Mouse (Mus musculus) forebrain, embryonic 15.5 days (tissue): ENCODE results near the gene Gm10638. TPM values are rescaled to one million over a fixed set of nuclear protein-coding genes. Genes with fewer than 3 reads are reported as not detected.

Experiments
- ATAC-seq: fragments of 200-750 bp; cut with Nextera tagmentation; replicated peaks from 2 replicates; pipeline ENCODE4 v1.8.0; 2017; ENCODE audit warnings: mild to moderate bottlenecking, moderate TSS enrichment, moderate library complexity
- H3K27ac ChIP-seq: fragments of 300-500 bp; sonication (generic); replicated peaks from 2 replicates; pipeline ENCODE4 v1.5.1; 2015; ENCODE audit warnings: mild to moderate bottlenecking, inconsistent platforms
- H3K27me3 ChIP-seq: fragments of 300-500 bp; sonication (generic); 2 replicates; pipeline ENCODE4 v1.6.1; 2015; ENCODE audit warnings: inconsistent platforms
- H3K36me3 ChIP-seq: fragments of 300-500 bp; sonication (generic); 2 replicates; pipeline ENCODE4 v1.6.1; 2015; ENCODE audit warnings: mild to moderate bottlenecking, inconsistent platforms
- H3K4me1 ChIP-seq: fragments of 300-500 bp; sonication (generic); 2 replicates; pipeline ENCODE4 v1.6.1; 2015; ENCODE audit warnings: inconsistent platforms
- H3K4me2 ChIP-seq: fragments of 300-500 bp; sonication (generic); replicated peaks from 2 replicates; pipeline ENCODE4 v1.6.1; 2015; ENCODE audit warnings: mild to moderate bottlenecking, inconsistent platforms
- H3K4me3 ChIP-seq: fragments of 300-500 bp; sonication (generic); 2 replicates; pipeline ENCODE4 v1.5.1; 2015; ENCODE audit warnings: mild to moderate bottlenecking, inconsistent platforms
- H3K9ac ChIP-seq: fragments of 300-500 bp; sonication (generic); replicated peaks from 2 replicates; pipeline ENCODE4 v1.6.1; 2015; ENCODE audit warnings: mild to moderate bottlenecking, inconsistent platforms
- H3K9me3 ChIP-seq: fragments of 300-500 bp; sonication (generic); 2 replicates; pipeline ENCODE4 v1.6.1; 2016; ENCODE audit warnings: inconsistent platforms
- WGBS: fragments of 180-500 bp; shearing (Covaris S2); methylation state at CpG from one replicate; pipeline ENCODE4 v1.1.7; 2015; ENCODE audit warnings: mixed read lengths; 5-methylcytosine and 5-hydroxymethylcytosine counted together
- polyA plus RNA-seq: library from polyadenylated mRNA; unstranded; fragments of >200 nt; fragmentation: Nextera tagmentation; extraction: Ambion mirVana; gene quantifications from 2 replicates; pipeline ENCODE4 v1.2.1, GENCODE M21; 2015

Gene Gm10638
- polyA plus RNA-seq, 1 experiment from 2014 or later = 12.0 TPM

- Histone ChIP-seq H3K9me3 (no peaks in the 10 kb centered on the region), H3K4me2 (no peak overlapping the region), H3K9ac (no peak overlapping the region), H3K36me3 (peaks cover 15% of the 10 kb centered on the region; the same call in 1 of the 2 replicates), H3K4me1 (peaks cover 10% of the 10 kb centered on the region), H3K27ac (no peak overlapping the region), H3K27me3 (no peaks in the 10 kb centered on the region), H3K4me3 (no peak overlapping the region)
- ATAC-seq = no peak
- 90% methylated on average over 1 of the region's 1 CpGs for WGBS
These were observed 26.1 kb upstream of the Gm10638 start for GRCm38 (mm10) chr8:86719368-86719767.

- WGBS = 95% methylated on average over 6 of the region's 6 CpGs
- Histone ChIP-seq H3K36me3 (peaks cover 17% of the 10 kb centered on the region; the same call in 1 of the 2 replicates), H3K4me3 (no peak overlapping the region), H3K27ac (no peak overlapping the region), H3K27me3 (no peaks in the 10 kb centered on the region), H3K9me3 (no peaks in the 10 kb centered on the region), H3K4me1 (peaks cover 2% of the 10 kb centered on the region; the same call in 1 of the 2 replicates), H3K4me2 (no peak overlapping the region), H3K9ac (no peak overlapping the region)
- ATAC-seq = no peak; the same call in 1 of the 2 replicates
These were observed 24.6 kb upstream of the Gm10638 start for GRCm38 (mm10) chr8:86720756-86721459.

GRCm38 (mm10) chr8:86721490-86721889 is 24.0 kb upstream of the Gm10638 start:
- no peaks in the 10 kb centered on the region for H3K4me1 ChIP-seq
- 72% methylated on average over 2 of the region's 2 CpGs for WGBS
- no peaks in the 10 kb centered on the region for H3K9me3 ChIP-seq
- no peak overlapping the region for H3K4me2 ChIP-seq
- peaks cover 17% of the 10 kb centered on the region; the same call in 1 of the 2 replicates for H3K36me3 ChIP-seq
- no peaks in the 10 kb centered on the region for H3K27me3 ChIP-seq
- no peak for ATAC-seq
- H3K27ac ChIP-seq = no peak overlapping the region
- no peak overlapping the region for H3K4me3 ChIP-seq
- H3K9ac ChIP-seq = no peak overlapping the region

GRCm38 (mm10) chr8:86726959-86727358 is 18.5 kb upstream of the Gm10638 start:
- Histone ChIP-seq H3K4me1 (peaks cover 25% of the 10 kb centered on the region), H3K27ac (no peak overlapping the region), H3K27me3 (no peaks in the 10 kb centered on the region), H3K4me2 (no peak overlapping the region), H3K9ac (no peak overlapping the region), H3K36me3 (peaks cover 13% of the 10 kb centered on the region; the same call in 1 of the 2 replicates), H3K9me3 (no peaks in the 10 kb centered on the region), H3K4me3 (no peak overlapping the region)
- no peak for ATAC-seq
- WGBS = 61% methylated on average over 6 of the region's 6 CpGs

- ATAC-seq = no peak
- no peaks in the 10 kb centered on the region for H3K9me3 ChIP-seq
- H3K9ac ChIP-seq = no peak overlapping the region
- peaks cover 27% of the 10 kb centered on the region for H3K4me1 ChIP-seq
- peaks cover 4% of the 10 kb centered on the region; the same call in 1 of the 2 replicates for H3K36me3 ChIP-seq
- H3K4me3 ChIP-seq = no peak overlapping the region
- no peaks in the 10 kb centered on the region for H3K27me3 ChIP-seq
- 68% methylated on average over 19 of the region's 19 CpGs for WGBS
- H3K4me2 ChIP-seq = no peak overlapping the region
- no peak overlapping the region for H3K27ac ChIP-seq
These were observed 17.1 kb upstream of the Gm10638 start for GRCm38 (mm10) chr8:86728224-86728950.

GRCm38 (mm10) chr8:86730303-86730702 is 15.2 kb upstream of the Gm10638 start:
- no peak for ATAC-seq
- WGBS = 43% methylated on average over 3 of the region's 3 CpGs

GRCm38 (mm10) chr8:86730860-86731259 is 14.6 kb upstream of the Gm10638 start:
- no peak overlapping the region for H3K9ac ChIP-seq
- no peaks in the 10 kb centered on the region for H3K36me3 ChIP-seq
- no peak overlapping the region for H3K4me2 ChIP-seq
- no peaks in the 10 kb centered on the region for H3K9me3 ChIP-seq
- WGBS = 88% methylated on average over 1 of the region's 1 CpGs
- H3K27ac ChIP-seq = peak overlapping the region; percentile 41
- H3K4me3 ChIP-seq = no peak overlapping the region
- peaks cover 49% of the 10 kb centered on the region for H3K4me1 ChIP-seq
- ATAC-seq = no peak
- no peaks in the 10 kb centered on the region for H3K27me3 ChIP-seq

More at GRCm38 (mm10) chr8:86730303-86730702, 15.2 kb upstream of the Gm10638 start:
- H3K9me3 ChIP-seq = no peaks in the 10 kb centered on the region
- H3K4me2 ChIP-seq = no peak overlapping the region
- no peaks in the 10 kb centered on the region for H3K27me3 ChIP-seq
- peak overlapping the region; percentile 41; the same call in 1 of the 2 replicates for H3K27ac ChIP-seq
- H3K9ac ChIP-seq = no peak overlapping the region
- H3K4me3 ChIP-seq = no peak overlapping the region
- peaks cover 44% of the 10 kb centered on the region for H3K4me1 ChIP-seq
- 0 out of 2 replicates have a peak, but pooled peaks cover under 1% of the 10 kb centered on the region for H3K36me3 ChIP-seq

GRCm38 (mm10) chr8:86734171-86734570 is 11.3 kb upstream of the Gm10638 start:
- ATAC-seq = no peak
- H3K27ac ChIP-seq = 0 out of 2 replicates have a peak overlapping the region, but pooled peaks have one; percentile 31
- no peaks in the 10 kb centered on the region for H3K36me3 ChIP-seq
- no peak overlapping the region for H3K9ac ChIP-seq
- 52% methylated on average over 4 of the region's 4 CpGs for WGBS
- H3K9me3 ChIP-seq = no peaks in the 10 kb centered on the region
- peaks cover 43% of the 10 kb centered on the region for H3K4me1 ChIP-seq
- no peaks in the 10 kb centered on the region for H3K27me3 ChIP-seq
- H3K4me2 ChIP-seq = no peak overlapping the region
- H3K4me3 ChIP-seq = no peak overlapping the region

GRCm38 (mm10) chr8:86734954-86735353 is 10.5 kb upstream of the Gm10638 start:
- WGBS = 86% methylated on average over 1 of the region's 1 CpGs
- ATAC-seq = no peak

GRCm38 (mm10) chr8:86735446-86736111 is 9.9 kb upstream of the Gm10638 start:
- H3K9ac ChIP-seq = no peak overlapping the region
- no peaks in the 10 kb centered on the region for H3K9me3 ChIP-seq
- H3K4me3 ChIP-seq = no peak overlapping the region
- H3K27me3 ChIP-seq = no peaks in the 10 kb centered on the region
- H3K4me1 ChIP-seq = peaks cover 33% of the 10 kb centered on the region
- no peak overlapping the region for H3K27ac ChIP-seq
- WGBS = 63% methylated on average over 3 of the region's 3 CpGs
- no peak for ATAC-seq
- H3K4me2 ChIP-seq = no peak overlapping the region
- H3K36me3 ChIP-seq = no peaks in the 10 kb centered on the region

More at GRCm38 (mm10) chr8:86734954-86735353, 10.5 kb upstream of the Gm10638 start:
- H3K27ac ChIP-seq = no peak overlapping the region
- no peaks in the 10 kb centered on the region for H3K9me3 ChIP-seq
- no peaks in the 10 kb centered on the region for H3K27me3 ChIP-seq
- no peak overlapping the region for H3K4me3 ChIP-seq
- H3K36me3 ChIP-seq = no peaks in the 10 kb centered on the region
- no peak overlapping the region for H3K9ac ChIP-seq
- H3K4me1 ChIP-seq = peaks cover 40% of the 10 kb centered on the region
- no peak overlapping the region for H3K4me2 ChIP-seq

- no peaks in the 10 kb centered on the region for H3K36me3 ChIP-seq
- H3K4me2 ChIP-seq = no peak overlapping the region
- no peaks in the 10 kb centered on the region for H3K27me3 ChIP-seq
- no peak for ATAC-seq
- no peak overlapping the region for H3K27ac ChIP-seq
- no peak overlapping the region for H3K9ac ChIP-seq
- peaks cover 36% of the 10 kb centered on the region for H3K4me1 ChIP-seq
- H3K4me3 ChIP-seq = no peak overlapping the region
- no peaks in the 10 kb centered on the region for H3K9me3 ChIP-seq
These were observed 4.6 kb upstream of the Gm10638 start for GRCm38 (mm10) chr8:86740899-86741298.

GRCm38 (mm10) chr8:86741627-86742026 is 3.9 kb upstream of the Gm10638 start:
- no peak for ATAC-seq

More at GRCm38 (mm10) chr8:86741627-86742026, 3.9 kb upstream of the Gm10638 start:
- no peaks in the 10 kb centered on the region for H3K27me3 ChIP-seq
- no peak overlapping the region for H3K9ac ChIP-seq
- H3K4me2 ChIP-seq = no peak overlapping the region
- H3K4me1 ChIP-seq = peaks cover 41% of the 10 kb centered on the region
- no peaks in the 10 kb centered on the region for H3K9me3 ChIP-seq
- H3K36me3 ChIP-seq = no peaks in the 10 kb centered on the region
- no peak overlapping the region for H3K27ac ChIP-seq
- no peak overlapping the region for H3K4me3 ChIP-seq
